Mouse (Mus musculus) forebrain, embryonic 11.5 days (tissue): ENCODE measurements around the gene Sp6. TPM values are rescaled to one million over a fixed set of nuclear protein-coding genes. Genes with fewer than 3 reads are reported as not detected.

Experiments
- ATAC-seq: fragments of 200-750 bp; cut with Nextera tagmentation; replicated peaks from 2 replicates; pipeline ENCODE4 v1.8.0; 2017; ENCODE audit warnings: moderate TSS enrichment; ENCODE audit not compliant: low FRiP score
- DNase-seq: peaks from one replicate; pipeline ENCODE4 v3.0.0-alpha.2; 2017; ENCODE audit warnings: low spot score
- H3K27ac ChIP-seq: fragments of 300-500 bp; sonication (generic); 2 replicates; pipeline ENCODE4 v1.5.1; 2014; ENCODE audit warnings: low read depth, low read length
- H3K27me3 ChIP-seq: fragments of 300-500 bp; sonication (generic); 2 replicates; pipeline ENCODE4 v1.6.1; 2014; ENCODE audit warnings: mild to moderate bottlenecking, low read length, mixed read lengths; ENCODE audit not compliant: control insufficient read depth, insufficient read depth
- H3K36me3 ChIP-seq: fragments of 300-500 bp; sonication (generic); 2 replicates; pipeline ENCODE4 v1.6.1; 2014; ENCODE audit warnings: mild to moderate bottlenecking, low read length, moderate library complexity, mixed read lengths; ENCODE audit not compliant: control insufficient read depth, insufficient read depth
- H3K4me1 ChIP-seq: fragments of 300-500 bp; sonication (generic); replicated peaks from 2 replicates; pipeline ENCODE4 v1.6.1; 2014; ENCODE audit warnings: low read length, mixed read lengths; ENCODE audit not compliant: control insufficient read depth, insufficient read depth
- H3K4me2 ChIP-seq: fragments of 300-500 bp; sonication (generic); 2 replicates; pipeline ENCODE4 v1.6.1; 2014; ENCODE audit warnings: low read depth, mild to moderate bottlenecking, low read length, moderate library complexity, mixed read lengths; ENCODE audit not compliant: severe bottlenecking
- H3K4me3 ChIP-seq: fragments of 300-500 bp; sonication (generic); 2 replicates; pipeline ENCODE4 v1.5.1; 2014; ENCODE audit warnings: low read depth, low read length
- H3K9ac ChIP-seq: fragments of 300-500 bp; sonication (generic); 2 replicates; pipeline ENCODE4 v1.6.1; 2014; ENCODE audit warnings: low read length
- H3K9me3 ChIP-seq: fragments of 300-500 bp; sonication (generic); 2 replicates; pipeline ENCODE4 v1.6.1; 2016; ENCODE audit warnings: low read length, mixed read lengths; ENCODE audit not compliant: control insufficient read depth
- whole genome bisulfite sequencing: fragments of 180-500 bp; shearing (Covaris S2); extraction: QIAGEN DNeasy Blood & Tissue Kit; methylation state at CpG from one replicate; pipeline ENCODE4 v1.1.7; 2014; 5-methylcytosine and 5-hydroxymethylcytosine counted together
- polyA plus RNA-seq: library from polyadenylated mRNA; unstranded; fragments of >200 nt; fragmentation: Nextera tagmentation; extraction: Ambion mirVana; gene quantifications from 2 replicates; pipeline ENCODE4 v1.2.1, GENCODE M21; 2014

Sp6 gene
- polyA plus RNA-seq, 1 experiment from 2014 or later: not detected

- Histone ChIP-seq H3K4me2 (peak overlapping the region; percentile 80), H3K36me3 (no peaks in the 10 kb centered on the region), H3K4me3 (peak overlapping the region; percentile 40), H3K9me3 (no peaks in the 10 kb centered on the region), H3K27me3 (peaks cover 76% of the 10 kb centered on the region), H3K4me1 (peaks cover 19% of the 10 kb centered on the region), H3K9ac (peak overlapping the region; percentile 54), H3K27ac (no peak overlapping the region)
- peak; percentile 87 for DNase-seq
- WGBS: under 1% methylated on average over 50 of the region's 50 CpGs
- ATAC-seq: peak; percentile 60
These were observed 8.8 kb downstream of the Sp6 start for GRCm38 (mm10) chr11:97021873-97022484.

DNA sequence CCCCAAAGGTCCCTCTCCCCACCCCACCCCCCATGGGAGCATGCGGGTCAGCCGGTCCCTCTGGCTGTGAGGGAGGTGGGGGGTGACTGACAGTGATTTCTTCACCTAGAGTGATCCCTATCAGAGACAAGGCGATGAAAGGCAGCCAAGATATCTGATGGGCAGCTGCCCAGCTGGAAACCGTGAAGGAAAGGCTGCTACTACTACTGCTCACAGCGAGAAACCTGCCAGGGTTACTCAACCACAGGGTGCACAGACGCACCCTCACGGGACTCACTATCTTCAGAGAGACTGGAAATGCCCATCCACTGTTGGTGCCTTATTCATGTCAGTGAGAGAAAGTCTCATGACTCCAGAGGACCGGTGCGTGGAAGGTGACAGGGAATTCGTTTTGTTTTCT lies 11.8 kb downstream of the Sp6 start:
- peaks cover 53% of the 10 kb centered on the region for H3K27me3 ChIP-seq
- no peak overlapping the region; the same call in 1 of the 2 replicates for H3K9ac ChIP-seq
- H3K27ac ChIP-seq: no peak overlapping the region
- ATAC-seq (no peak), DNase-seq (no peak)
- no peaks in the 10 kb centered on the region for H3K9me3 ChIP-seq
- H3K4me2 ChIP-seq: no peak overlapping the region
- peaks cover 14% of the 10 kb centered on the region for H3K4me1 ChIP-seq
- no peak overlapping the region for H3K4me3 ChIP-seq
- no peaks in the 10 kb centered on the region for H3K36me3 ChIP-seq
- WGBS: 15% methylated on average over 10 of the region's 10 CpGs

DNA sequence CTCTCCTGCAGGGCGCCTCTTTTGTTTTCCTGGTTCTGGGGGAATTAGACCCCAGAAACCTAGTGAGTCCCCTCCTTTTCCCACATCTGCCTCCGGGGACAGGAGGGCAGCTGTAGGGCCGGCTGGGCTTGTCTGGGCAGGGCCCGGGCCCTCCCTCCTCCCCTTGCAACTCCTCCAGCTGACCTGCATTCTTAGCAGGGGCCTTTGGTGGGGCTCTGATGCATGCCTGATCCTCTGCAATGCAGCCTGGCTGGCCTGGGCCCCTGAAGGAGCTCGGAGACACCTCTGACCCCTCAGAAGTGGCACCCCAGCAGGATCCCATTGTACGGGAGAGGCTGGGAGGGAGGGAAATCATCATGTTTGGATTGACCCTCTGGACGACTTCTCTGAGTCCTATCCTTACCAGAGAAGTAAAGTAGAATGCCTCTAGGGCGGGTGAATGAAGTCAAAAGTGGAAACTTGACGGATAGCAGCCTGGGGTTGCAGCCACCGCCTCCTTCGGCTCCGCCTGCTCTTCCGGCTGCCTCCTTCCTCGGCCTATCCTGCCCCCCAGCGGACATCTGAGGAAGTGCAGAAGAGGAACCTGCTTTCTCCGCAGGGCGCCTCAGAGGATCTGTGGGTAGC lies 12.6 kb downstream of the Sp6 start:
- peak overlapping the region; percentile 20; the same call in 1 of the 2 replicates for H3K4me3 ChIP-seq
- 0% methylated on average over 17 of the region's 17 CpGs for whole genome bisulfite sequencing
- peak; percentile 93 for DNase-seq
- H3K4me2 ChIP-seq: peak overlapping the region; percentile 48
- H3K36me3 ChIP-seq: no peaks in the 10 kb centered on the region
- peak; percentile 59 for ATAC-seq
- peaks cover 20% of the 10 kb centered on the region for H3K4me1 ChIP-seq
- no peak overlapping the region for H3K27ac ChIP-seq
- H3K27me3 ChIP-seq: peaks cover 44% of the 10 kb centered on the region
- peak overlapping the region; percentile 39 for H3K9ac ChIP-seq
- no peaks in the 10 kb centered on the region for H3K9me3 ChIP-seq

DNA sequence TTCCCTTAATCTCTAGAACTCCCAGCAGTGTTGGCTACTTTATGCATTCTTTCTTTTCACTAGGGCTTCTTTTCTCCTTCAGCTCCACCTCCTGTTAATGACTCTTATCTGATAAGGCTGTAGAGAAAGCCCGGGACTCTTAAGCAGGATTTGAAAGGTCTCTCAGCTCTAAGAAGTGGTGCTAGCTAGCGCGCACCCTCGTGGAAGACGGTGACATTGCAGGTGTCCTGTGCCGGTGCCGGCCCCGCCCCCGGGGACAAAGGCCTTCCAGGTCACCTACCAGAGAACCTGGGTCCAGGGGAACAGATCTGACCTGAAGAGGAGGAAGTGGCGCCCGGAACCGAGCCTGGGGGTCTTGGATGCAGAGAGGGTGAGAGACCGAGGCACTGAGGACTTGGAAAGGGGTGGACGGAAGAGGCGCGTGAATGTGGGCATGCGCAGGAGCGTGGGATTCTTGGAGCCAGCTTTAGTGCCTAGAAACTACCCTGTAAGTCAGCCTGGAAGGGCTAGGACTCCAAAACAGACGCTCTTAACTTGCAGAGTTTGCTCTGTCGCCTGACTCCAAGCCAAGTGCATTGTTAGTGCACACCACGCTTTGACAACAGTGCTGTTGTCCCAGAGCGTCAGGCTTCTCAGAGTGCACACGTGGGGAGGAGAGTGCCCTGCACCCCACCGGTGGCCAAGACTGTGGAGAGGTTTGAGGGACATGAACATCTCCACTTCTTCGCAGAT lies 16.7 kb downstream of the Sp6 start, which contains the start of gene Scrn2:
Gene Scrn2 (plus strand): TSS at position 253 of the 732 bp plus-strand sequence.
- 2% methylated on average over 25 of the region's 25 CpGs for WGBS
- ATAC-seq: peak; percentile 49; the same call in 1 of the 2 replicates
- H3K4me3 ChIP-seq: peak within 1 kb of the TSS; percentile 62

GRCm38 (mm10) chr11:97030426-97030825 lies 17.2 kb downstream of the Sp6 start:
- H3K27me3 ChIP-seq: peaks cover 2% of the 10 kb centered on the region; the same call in 1 of the 2 replicates
- no peaks in the 10 kb centered on the region for H3K9me3 ChIP-seq
- H3K4me3 ChIP-seq: peak overlapping the region; percentile 62
- no peaks in the 10 kb centered on the region; the same call in 1 of the 2 replicates for H3K36me3 ChIP-seq
- DNase-seq: no peak
- H3K4me1 ChIP-seq: peaks cover 10% of the 10 kb centered on the region
- no peak overlapping the region for H3K27ac ChIP-seq
- 21% methylated on average over 15 of the region's 15 CpGs for WGBS
- H3K4me2 ChIP-seq: peak overlapping the region; percentile 84
- H3K9ac ChIP-seq: peak overlapping the region; percentile 88
- no peak for ATAC-seq

More for the DNA sequence above, 16.7 kb downstream of the Sp6 start, which contains the start of gene Scrn2:
- Histone ChIP-seq H3K9ac (peak within 1 kb of the TSS; percentile 88), H3K4me1 (peaks cover 12% of the 10 kb centered on the region), H3K4me2 (peak within 1 kb of the TSS; percentile 84), H3K27me3 (peaks cover 6% of the 10 kb centered on the region; the same call in 1 of the 2 replicates), H3K36me3 (no peaks in the 10 kb centered on the region; the same call in 1 of the 2 replicates), H3K9me3 (no peaks in the 10 kb centered on the region), H3K27ac (peak within 1 kb of the TSS; percentile 50; the same call in 1 of the 2 replicates)
- peak; percentile 95 for DNase-seq

DNA sequence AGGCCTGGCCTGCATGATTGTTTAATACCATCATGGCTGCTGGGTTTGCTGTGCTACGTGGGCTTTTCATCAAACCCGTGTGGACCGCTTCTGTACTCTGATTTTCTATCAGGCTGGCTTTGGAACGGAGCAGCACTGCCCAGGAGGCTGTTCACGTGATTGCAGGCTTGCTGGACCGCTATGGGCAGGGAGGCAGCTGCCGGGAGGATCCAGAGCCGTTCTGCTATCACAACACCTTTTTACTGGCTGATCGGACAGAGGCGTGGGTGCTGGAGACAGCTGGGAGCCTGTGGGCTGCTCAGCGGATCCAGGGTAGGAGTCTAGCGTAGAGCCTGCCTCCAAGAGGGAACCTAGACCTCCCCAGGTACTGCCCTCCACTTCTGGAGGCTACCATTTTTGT lies 18.8 kb downstream of the Sp6 start:
- DNase-seq: no peak
- no peak for ATAC-seq
- H3K9ac ChIP-seq: no peak overlapping the region
- H3K4me2 ChIP-seq: no peak overlapping the region
- no peaks in the 10 kb centered on the region; the same call in 1 of the 2 replicates for H3K36me3 ChIP-seq
- no peaks in the 10 kb centered on the region for H3K27me3 ChIP-seq
- H3K4me1 ChIP-seq: peaks cover 5% of the 10 kb centered on the region
- no peak overlapping the region for H3K4me3 ChIP-seq
- no peaks in the 10 kb centered on the region for H3K9me3 ChIP-seq
- 85% methylated on average over 12 of the region's 12 CpGs for WGBS
- H3K27ac ChIP-seq: no peak overlapping the region

DNA sequence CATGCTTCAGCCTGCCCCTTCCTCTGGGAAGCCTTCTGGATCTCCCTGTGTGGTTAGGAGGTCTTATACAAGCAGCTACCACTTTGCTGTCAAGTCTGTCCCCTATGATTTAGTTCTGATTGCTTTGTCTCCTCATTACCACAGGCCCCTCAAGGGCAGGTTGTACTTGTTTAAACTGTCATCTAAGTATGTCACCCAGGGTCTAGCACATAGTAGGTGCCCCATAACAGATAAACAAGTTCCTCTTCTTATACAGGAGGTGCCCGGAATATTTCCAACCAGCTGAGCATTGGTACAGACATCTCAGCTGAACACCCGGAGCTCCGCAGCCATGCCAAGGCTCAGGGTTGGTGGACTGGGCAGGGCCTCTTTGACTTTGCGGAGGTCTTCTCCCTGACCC lies 19.3 kb downstream of the Sp6 start:
- no peak overlapping the region for H3K4me2 ChIP-seq
- H3K27ac ChIP-seq: no peak overlapping the region
- H3K9ac ChIP-seq: no peak overlapping the region
- ATAC-seq (no peak), DNase-seq (no peak)
- H3K36me3 ChIP-seq: no peaks in the 10 kb centered on the region; the same call in 1 of the 2 replicates
- H3K9me3 ChIP-seq: no peaks in the 10 kb centered on the region
- H3K27me3 ChIP-seq: no peaks in the 10 kb centered on the region
- H3K4me1 ChIP-seq: peaks cover 5% of the 10 kb centered on the region
- H3K4me3 ChIP-seq: no peak overlapping the region
- WGBS: 95% methylated on average over 4 of the region's 4 CpGs

DNA sequence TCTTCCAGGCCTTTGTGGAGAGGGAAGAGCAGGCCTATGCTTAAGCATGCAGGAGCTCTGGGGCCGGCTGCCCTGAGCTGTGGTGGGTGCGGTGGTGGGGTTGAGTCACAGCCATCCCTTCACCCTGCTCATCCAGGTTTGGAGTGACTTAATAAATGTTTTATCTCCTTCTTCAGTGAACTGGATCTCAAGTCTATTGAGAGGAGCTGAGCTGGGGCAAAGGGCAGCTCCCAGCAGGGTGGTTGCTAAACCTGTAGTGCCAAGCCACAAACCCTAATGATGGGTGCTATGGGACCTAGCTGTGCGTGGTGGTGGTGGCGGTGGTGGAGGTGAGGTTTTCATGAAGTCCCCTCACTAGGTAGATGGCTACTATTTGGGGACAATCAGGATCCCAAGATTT lies 20.6 kb downstream of the Sp6 start:
- Histone ChIP-seq H3K36me3 (no peaks in the 10 kb centered on the region; the same call in 1 of the 2 replicates), H3K27ac (no peak overlapping the region), H3K27me3 (no peaks in the 10 kb centered on the region), H3K9ac (no peak overlapping the region), H3K4me3 (no peak overlapping the region), H3K4me2 (no peak overlapping the region), H3K9me3 (no peaks in the 10 kb centered on the region), H3K4me1 (peaks cover 5% of the 10 kb centered on the region)
- ATAC-seq (no peak), DNase-seq (no peak)
- WGBS: 95% methylated on average over 4 of the region's 4 CpGs
